Mouse (Mus musculus) liver, embryonic 12.5 days (tissue): ENCODE results near the gene Morn4. TPM values are rescaled to one million over a fixed set of nuclear protein-coding genes. Genes with fewer than 3 reads are reported as not detected.

Source experiments
- ATAC-seq: fragments of 200-750 bp; cut with Nextera tagmentation; 2 replicates; pipeline ENCODE4 v1.8.0; 2017; ENCODE audit warnings: moderate number of reproducible peaks, mild to moderate bottlenecking, moderate library complexity
- H3K27ac ChIP-seq: fragments of 300-500 bp; sonication (generic); 2 replicates; pipeline ENCODE4 v1.5.1; 2016; ENCODE audit warnings: mild to moderate bottlenecking
- H3K27me3 ChIP-seq: fragments of 300-500 bp; sonication (generic); replicated peaks from 2 replicates; pipeline ENCODE4 v1.6.1; 2016; ENCODE audit warnings: mild to moderate bottlenecking, moderate library complexity
- H3K36me3 ChIP-seq: fragments of 300-500 bp; sonication (generic); 2 replicates; pipeline ENCODE4 v1.6.1; 2016; ENCODE audit warnings: mild to moderate bottlenecking, moderate library complexity
- H3K4me1 ChIP-seq: fragments of 300-500 bp; sonication (generic); 2 replicates; pipeline ENCODE4 v1.6.1; 2016
- H3K4me2 ChIP-seq: fragments of 300-500 bp; sonication (generic); 2 replicates; pipeline ENCODE4 v1.6.1; 2016; ENCODE audit warnings: mild to moderate bottlenecking, moderate library complexity
- H3K4me3 ChIP-seq: fragments of 300-500 bp; sonication (generic); 2 replicates; pipeline ENCODE4 v1.5.1; 2016; ENCODE audit warnings: mild to moderate bottlenecking, moderate library complexity
- H3K9ac ChIP-seq: fragments of 300-500 bp; sonication (generic); 2 replicates; pipeline ENCODE4 v1.6.1; 2016; ENCODE audit warnings: mild to moderate bottlenecking, moderate library complexity
- H3K9me3 ChIP-seq: fragments of 300-500 bp; sonication (generic); replicated peaks from 2 replicates; pipeline ENCODE4 v1.6.1; 2016; ENCODE audit warnings: mild to moderate bottlenecking, moderate library complexity
- WGBS: fragments of 180-500 bp; shearing (Covaris S2); methylation state at CpG from one replicate; pipeline ENCODE4 v1.1.7; 2016; ENCODE audit not compliant: insufficient replicate concordance; 5-methylcytosine and 5-hydroxymethylcytosine counted together
- polyA plus RNA-seq: library from polyadenylated mRNA; unstranded; fragments of >200 nt; fragmentation: Nextera tagmentation; extraction: Ambion mirVana; gene quantifications from 2 replicates; pipeline ENCODE4 v1.2.1, GENCODE M21; 2016

Gene Morn4
- polyA plus RNA-seq, 1 experiment from 2014 or later: 4.4 TPM

GRCm38 (mm10) chr19:42058426-42058825 lies 27.7 kb downstream of the Morn4 start:
- WGBS: 60% methylated on average over 7 of the region's 7 CpGs
- no peak for ATAC-seq
- H3K9me3 ChIP-seq: no peaks in the 10 kb centered on the region
- no peak overlapping the region for H3K9ac ChIP-seq
- H3K27ac ChIP-seq: no peak overlapping the region
- no peak overlapping the region for H3K4me3 ChIP-seq
- no peak overlapping the region for H3K4me2 ChIP-seq
- H3K27me3 ChIP-seq: no peaks in the 10 kb centered on the region
- H3K36me3 ChIP-seq: no peaks in the 10 kb centered on the region; the same call in 1 of the 2 replicates
- H3K4me1 ChIP-seq: no peaks in the 10 kb centered on the region

DNA sequence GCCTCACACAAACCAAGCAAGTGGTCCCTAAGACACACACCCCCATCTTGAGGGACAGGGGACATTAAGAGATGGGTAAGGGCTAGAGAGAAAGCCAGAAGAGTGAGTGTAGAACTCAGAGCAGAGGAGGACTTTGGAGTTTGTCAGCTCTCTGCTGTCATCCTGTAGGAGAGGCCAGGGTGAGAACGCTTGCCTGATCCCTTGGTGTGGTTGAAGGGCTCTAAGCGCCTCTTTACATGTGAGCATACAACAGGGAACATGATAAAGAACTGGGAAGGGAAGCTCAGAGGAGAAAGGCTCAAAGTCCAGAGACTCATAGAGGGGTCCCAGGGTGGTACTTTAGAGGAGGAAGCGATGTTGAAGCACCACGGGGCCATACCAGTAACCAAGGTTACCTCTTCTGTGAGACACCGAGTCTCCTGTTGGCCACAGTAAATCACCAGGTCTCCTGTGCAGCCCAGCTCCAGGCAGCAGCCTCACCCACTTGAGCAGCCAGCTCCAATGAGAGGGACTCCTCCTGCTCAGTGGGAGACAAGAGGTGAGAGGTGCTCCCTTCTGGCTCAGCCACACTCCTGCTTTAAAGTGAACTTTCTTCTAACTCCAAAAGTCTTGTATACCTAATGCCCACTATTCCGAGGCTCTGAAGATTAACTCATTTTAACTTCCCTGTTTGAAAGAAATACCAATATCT lies 29.3 kb downstream of the Morn4 start:
- no peaks in the 10 kb centered on the region for H3K27me3 ChIP-seq
- no peak for ATAC-seq
- H3K9me3 ChIP-seq: no peaks in the 10 kb centered on the region
- H3K4me1 ChIP-seq: 0 out of 2 replicates have a peak, but pooled peaks cover 4% of the 10 kb centered on the region
- H3K27ac ChIP-seq: no peak overlapping the region
- no peak overlapping the region for H3K4me3 ChIP-seq
- H3K9ac ChIP-seq: no peak overlapping the region
- peaks cover 4% of the 10 kb centered on the region; the same call in 1 of the 2 replicates for H3K36me3 ChIP-seq
- no peak overlapping the region for H3K4me2 ChIP-seq
- 61% methylated on average over 6 of the region's 6 CpGs for WGBS

GRCm38 (mm10) chr19:42055881-42056280 lies 30.3 kb downstream of the Morn4 start:
- Histone ChIP-seq H3K4me1 (0 out of 2 replicates have a peak, but pooled peaks cover 8% of the 10 kb centered on the region), H3K9ac (no peak overlapping the region), H3K4me2 (no peak overlapping the region), H3K27me3 (no peaks in the 10 kb centered on the region), H3K4me3 (no peak overlapping the region), H3K27ac (no peak overlapping the region), H3K36me3 (peaks cover 4% of the 10 kb centered on the region; the same call in 1 of the 2 replicates), H3K9me3 (no peaks in the 10 kb centered on the region)
- 72% methylated on average over 2 of the region's 2 CpGs for WGBS
- ATAC-seq: no peak

DNA sequence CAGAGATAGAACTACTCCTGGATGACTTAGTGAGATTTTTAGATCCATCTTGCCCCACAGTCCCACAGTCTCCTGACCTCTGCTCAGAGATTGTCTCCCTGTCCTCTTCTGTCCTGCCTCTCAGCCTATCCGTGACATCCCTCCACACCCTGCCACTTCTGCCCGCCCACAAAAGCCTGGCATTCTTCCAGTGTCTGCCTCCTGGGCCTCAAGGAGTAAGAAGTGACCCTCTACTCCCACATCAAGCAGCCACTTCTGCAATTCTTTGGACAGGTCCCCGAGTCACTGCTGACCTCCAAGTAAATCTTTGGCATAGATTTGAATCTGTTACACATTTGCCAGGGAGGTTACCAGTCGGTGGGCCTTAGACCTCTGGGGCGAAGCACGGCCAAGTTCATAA lies 31.9 kb downstream of the Morn4 start:
- Histone ChIP-seq H3K36me3 (peaks cover 4% of the 10 kb centered on the region; the same call in 1 of the 2 replicates), H3K4me1 (peaks cover 12% of the 10 kb centered on the region; the same call in 1 of the 2 replicates), H3K27me3 (no peaks in the 10 kb centered on the region), H3K27ac (no peak overlapping the region), H3K9me3 (no peaks in the 10 kb centered on the region), H3K9ac (no peak overlapping the region), H3K4me2 (no peak overlapping the region), H3K4me3 (no peak overlapping the region)
- WGBS: 66% methylated on average over 6 of the region's 6 CpGs
- ATAC-seq: no peak

- Histone ChIP-seq H3K27me3 (no peaks in the 10 kb centered on the region), H3K9ac (no peak within 1 kb of the TSS), H3K9me3 (no peaks in the 10 kb centered on the region), H3K27ac (no peak within 1 kb of the TSS), H3K4me3 (no peak within 1 kb of the TSS), H3K4me2 (no peak within 1 kb of the TSS), H3K4me1 (peaks cover 12% of the 10 kb centered on the region; the same call in 1 of the 2 replicates), H3K36me3 (peaks cover 4% of the 10 kb centered on the region; the same call in 1 of the 2 replicates)
- 62% methylated on average over 4 of the region's 4 CpGs for WGBS
- ATAC-seq: no peak
Measured at GRCm38 (mm10) chr19:42051948-42052347, 34.2 kb downstream of the Morn4 start, which contains the start of gene 4933411K16Rik. TSS of gene 4933411K16Rik (plus strand) at chr19:42052248.

GRCm38 (mm10) chr19:42051351-42051750 lies 34.8 kb downstream of the Morn4 start:
- ATAC-seq: no peak
- H3K9me3 ChIP-seq: no peaks in the 10 kb centered on the region
- WGBS: 77% methylated on average over 3 of the region's 3 CpGs
- no peak overlapping the region for H3K9ac ChIP-seq
- H3K36me3 ChIP-seq: peaks cover 4% of the 10 kb centered on the region; the same call in 1 of the 2 replicates
- peaks cover 12% of the 10 kb centered on the region; the same call in 1 of the 2 replicates for H3K4me1 ChIP-seq
- no peak overlapping the region for H3K4me2 ChIP-seq
- H3K27me3 ChIP-seq: peaks cover under 1% of the 10 kb centered on the region; the same call in 1 of the 2 replicates
- H3K27ac ChIP-seq: no peak overlapping the region
- H3K4me3 ChIP-seq: no peak overlapping the region

- no peak overlapping the region for H3K4me3 ChIP-seq
- H3K27me3 ChIP-seq: peaks cover 9% of the 10 kb centered on the region
- no peaks in the 10 kb centered on the region for H3K9me3 ChIP-seq
- H3K27ac ChIP-seq: no peak overlapping the region
- no peak for ATAC-seq
- H3K36me3 ChIP-seq: peaks cover 4% of the 10 kb centered on the region; the same call in 1 of the 2 replicates
- no peak overlapping the region for H3K4me2 ChIP-seq
- no peak overlapping the region for H3K9ac ChIP-seq
- WGBS: 53% methylated on average over 1 of the region's 1 CpGs
- H3K4me1 ChIP-seq: peaks cover 18% of the 10 kb centered on the region; the same call in 1 of the 2 replicates
Measured at GRCm38 (mm10) chr19:42050251-42050650, 35.9 kb downstream of the Morn4 start.

DNA sequence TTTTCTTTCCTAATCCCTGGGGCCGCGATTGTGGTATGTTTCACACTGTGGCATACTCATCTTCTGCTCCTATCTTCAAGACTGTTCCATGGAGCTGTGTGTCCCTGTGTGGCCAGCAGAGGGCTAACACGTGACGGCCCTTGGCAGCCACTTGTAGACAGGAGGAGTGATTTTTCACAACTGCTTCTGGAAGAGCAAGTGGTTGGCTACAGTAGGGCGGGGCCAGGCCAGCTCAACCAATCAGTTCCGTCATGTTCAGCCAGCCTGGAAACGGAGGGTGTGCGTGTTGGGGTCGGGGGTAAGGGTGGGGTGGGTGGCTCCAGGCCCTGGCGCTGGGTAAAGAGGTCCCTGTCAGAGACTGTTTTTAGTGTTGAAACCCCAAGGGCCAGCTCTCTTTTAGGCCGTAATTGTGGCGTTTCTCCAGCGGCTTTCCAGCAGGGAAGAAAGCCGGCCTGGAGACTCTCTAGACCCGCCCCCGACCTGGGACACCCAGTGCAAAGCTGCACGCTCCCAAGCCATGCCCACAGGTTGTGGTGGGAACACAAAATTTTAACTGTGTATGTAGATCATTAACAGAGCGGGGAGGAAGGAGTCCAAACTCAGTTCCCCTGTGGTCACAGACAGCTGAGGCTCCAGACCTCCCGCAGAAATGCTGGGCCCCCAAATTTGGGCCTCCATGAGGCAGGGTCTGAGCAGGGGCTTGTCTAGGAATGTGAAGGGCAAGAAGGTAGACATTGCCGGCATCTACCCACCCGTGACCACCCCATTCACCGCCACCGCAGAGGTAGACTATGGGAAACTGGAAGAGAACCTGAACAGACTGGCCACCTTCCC lies 40.7 kb downstream of the Morn4 start, which contains the start of gene Hoga1:
Gene Hoga1 (plus strand): TSS at position 342 of the 834 bp plus-strand sequence.
- peak within 1 kb of the TSS; percentile 20; the same call in 1 of the 2 replicates for H3K27ac ChIP-seq
- ATAC-seq: peak; percentile 81

DNA sequence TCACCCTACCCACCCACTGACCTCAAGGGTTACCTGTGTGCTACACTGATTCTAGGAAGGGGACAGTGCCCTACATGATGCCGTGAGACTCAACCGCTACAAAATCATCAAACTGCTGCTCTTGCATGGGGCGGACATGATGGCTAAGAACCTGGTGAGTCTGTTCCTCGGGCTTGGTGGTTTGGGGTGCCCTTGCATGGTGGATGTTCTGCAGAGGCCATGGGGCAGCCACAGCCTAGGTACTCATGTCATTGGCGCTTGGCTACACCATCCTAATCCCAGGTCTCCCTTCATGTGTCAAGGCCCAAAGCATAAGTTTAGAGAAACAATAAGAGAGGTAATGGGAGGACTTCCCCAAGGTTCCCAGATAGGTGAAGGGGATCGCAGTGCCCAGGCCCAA lies 42.2 kb downstream of the Morn4 start:
- H3K4me2 ChIP-seq: no peak overlapping the region
- 79% methylated on average over 6 of the region's 6 CpGs for WGBS
- H3K27me3 ChIP-seq: peaks cover 38% of the 10 kb centered on the region
- 0 out of 2 replicates have a peak, but pooled peaks cover 7% of the 10 kb centered on the region for H3K4me1 ChIP-seq
- no peak overlapping the region for H3K4me3 ChIP-seq
- H3K36me3 ChIP-seq: no peaks in the 10 kb centered on the region
- no peak overlapping the region for H3K27ac ChIP-seq
- no peaks in the 10 kb centered on the region for H3K9me3 ChIP-seq
- H3K9ac ChIP-seq: no peak overlapping the region
- ATAC-seq: no peak

More for the DNA sequence above, 40.7 kb downstream of the Morn4 start, which contains the start of gene Hoga1:
- Histone ChIP-seq H3K4me1 (0 out of 2 replicates have a peak, but pooled peaks cover 7% of the 10 kb centered on the region), H3K27me3 (peaks cover 24% of the 10 kb centered on the region), H3K36me3 (no peaks in the 10 kb centered on the region), H3K4me2 (peak within 1 kb of the TSS; percentile 62), H3K4me3 (peak within 1 kb of the TSS; percentile 42), H3K9me3 (no peaks in the 10 kb centered on the region), H3K9ac (peak within 1 kb of the TSS; percentile 14; the same call in 1 of the 2 replicates)
- 16% methylated on average over 23 of the region's 23 CpGs for WGBS

DNA sequence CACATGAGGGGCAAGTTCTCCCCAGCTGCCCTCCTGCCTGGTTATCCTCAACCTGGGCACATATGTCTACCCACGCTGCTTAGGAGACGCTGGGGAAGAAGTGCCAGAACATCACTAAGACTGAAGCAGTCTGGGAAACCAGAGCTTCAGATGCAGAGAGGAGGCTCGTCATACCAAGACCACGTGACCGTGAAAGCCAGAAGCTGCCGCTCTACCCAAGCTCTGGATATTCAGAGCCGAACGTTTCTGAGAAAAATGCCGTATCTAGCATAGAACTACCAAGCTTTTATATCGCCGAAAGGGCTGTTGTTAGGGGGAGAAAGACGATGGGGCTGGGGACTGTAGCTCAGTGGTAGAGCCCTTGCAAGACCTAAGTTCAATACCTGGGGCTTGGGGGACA lies 47.8 kb downstream of the Morn4 start:
- 71% methylated on average over 12 of the region's 12 CpGs for WGBS
- Histone ChIP-seq H3K4me3 (no peak overlapping the region), H3K27me3 (peaks cover 41% of the 10 kb centered on the region), H3K9ac (no peak overlapping the region), H3K9me3 (no peaks in the 10 kb centered on the region), H3K36me3 (peaks cover 5% of the 10 kb centered on the region; the same call in 1 of the 2 replicates), H3K27ac (no peak overlapping the region), H3K4me1 (peaks cover 20% of the 10 kb centered on the region), H3K4me2 (no peak overlapping the region)
- no peak for ATAC-seq

DNA sequence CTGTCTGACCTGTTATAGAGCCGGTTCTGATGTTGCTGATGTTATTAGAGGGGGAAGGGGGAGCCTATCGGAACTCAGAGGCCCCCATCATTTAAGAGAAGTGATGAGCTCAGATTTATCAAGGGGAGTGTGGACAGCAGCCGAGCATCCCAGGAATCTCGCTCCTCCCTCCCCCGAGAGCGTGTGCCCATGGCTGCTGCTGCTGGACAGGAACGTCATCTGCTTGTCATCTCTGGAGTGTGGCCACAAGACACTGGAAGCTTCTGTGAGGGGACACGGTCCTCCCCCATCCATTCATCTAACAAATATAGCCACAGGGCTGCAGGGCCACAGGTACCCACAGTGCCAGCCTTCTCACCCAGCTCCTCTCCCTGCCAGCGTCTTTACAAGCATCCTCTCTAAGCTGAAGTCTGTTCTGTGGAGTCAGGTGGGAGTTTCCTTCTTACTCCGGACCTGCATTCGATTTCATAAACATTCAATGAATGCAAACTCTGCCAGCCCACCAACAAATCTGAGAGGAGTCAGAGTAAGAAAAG lies 48.9 kb downstream of the Morn4 start:
- no peak overlapping the region for H3K4me2 ChIP-seq
- H3K27me3 ChIP-seq: peaks cover 40% of the 10 kb centered on the region
- 66% methylated on average over 11 of the region's 11 CpGs for WGBS
- peaks cover 5% of the 10 kb centered on the region; the same call in 1 of the 2 replicates for H3K36me3 ChIP-seq
- no peak overlapping the region for H3K27ac ChIP-seq
- H3K4me3 ChIP-seq: no peak overlapping the region
- no peaks in the 10 kb centered on the region for H3K9me3 ChIP-seq
- ATAC-seq: no peak
- H3K4me1 ChIP-seq: peaks cover 20% of the 10 kb centered on the region
- H3K9ac ChIP-seq: no peak overlapping the region
